Mouse (Mus musculus) left cerebral cortex, postnatal 14 days (tissue): ENCODE results near the gene Ttpal. TPM values are rescaled to one million over a fixed set of nuclear protein-coding genes. Genes with fewer than 3 reads are reported as not detected.

ENCODE experiments used
- DNase-seq, 2 experiments: peaks; one replicate each; pipeline ENCODE4 v3.0.0; 2021 to 2022; ENCODE audit warnings: low spot score in 2 of 2, mixed read lengths in 1 of 2
- intact Hi-C: fragments of 180-260 bp; cut with DNase I; formaldehyde crosslinking; loops from one replicate; pipeline ENCODE4 v1.15.1; 2025
- long read RNA-seq, 2 experiments: library from polyadenylated mRNA; stranded (forward); transcript quantifications; one replicate each; pipeline ENCODE4 v2.0.0; 2021
- total RNA-seq, 2 experiments: library from RNA; stranded (reverse); gene quantifications; 2 replicates each; pipeline ENCODE4 v1.2.3; 2021

Ttpal gene
- 10 to 100 TPM; 66.7 to 70.6 TPM for total RNA-seq
- long read RNA-seq, experiment 1, full-length matches to known transcripts, result 40 of 82 reads
- long read RNA-seq, experiment 1, partial matches to known transcripts, result 32 of 82 reads
- long read RNA-seq, experiment 1, other reads (novel, unspliced or antisense), result 10 of 82 reads
- long read RNA-seq, experiment 2, full-length matches to known transcripts, result 45 of 77 reads
- long read RNA-seq, experiment 2, partial matches to known transcripts, result 26 of 77 reads
- long read RNA-seq, experiment 2, other reads (novel, unspliced or antisense), result 6 of 77 reads

GRCm38 (mm10) chr2:163602101-163602971 is at the start of gene Ttpal:
Gene Ttpal, plus strand, starts transcription at chr2:163602314.
- intact Hi-C loops, result loop anchor here (2.0 kb wide), 1 partner anchor 116 kb away; no protein-coding TSS in a partner anchor
- DNase-seq, result peak; percentile 87 to 88

GRCm38 (mm10) chr2:163552518-163552929 is 49.6 kb upstream of the Ttpal start:
- intact Hi-C loops, result no loop called here
- DNase-seq, result no peak

DNA sequence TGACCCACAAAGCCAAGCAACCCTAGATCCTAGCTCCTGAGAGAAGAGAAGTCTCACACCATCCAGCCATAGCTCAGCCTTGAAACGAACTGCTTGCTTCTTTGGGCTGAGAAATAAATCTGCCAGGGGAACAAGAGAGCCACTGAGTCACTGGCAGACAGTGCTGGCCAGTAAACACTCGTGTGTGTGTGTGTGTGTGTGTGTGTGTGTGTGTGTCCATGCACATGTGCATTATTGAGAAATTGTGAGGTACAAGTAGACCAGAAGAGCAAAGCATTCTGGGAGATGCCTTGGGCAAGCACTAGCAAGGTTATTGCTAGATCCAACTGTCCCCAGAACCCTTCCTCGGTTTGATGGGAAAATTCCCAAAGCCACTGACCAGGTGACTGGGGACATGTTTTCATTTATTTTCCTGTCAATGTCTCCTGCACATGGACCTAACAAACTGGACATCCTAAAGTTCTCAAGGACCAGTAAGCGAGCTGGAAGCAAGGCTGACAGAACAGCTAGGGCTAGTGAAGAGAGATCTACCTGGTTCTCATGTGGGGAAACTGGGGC is 47.6 kb upstream of the Ttpal start:
- DNase-seq, result no peak
- intact Hi-C loops, result no loop called here

GRCm38 (mm10) chr2:163554996-163555395 is 47.1 kb upstream of the Ttpal start:
- no peak for DNase-seq
- intact Hi-C loops, result no loop called here

GRCm38 (mm10) chr2:163555417-163555816 is 46.7 kb upstream of the Ttpal start:
- DNase-seq, result no peak
- intact Hi-C loops, result no loop called here

- intact Hi-C loops, result no loop called here
- DNase-seq, result no peak
Observed at GRCm38 (mm10) chr2:163558548-163558947, 43.6 kb upstream of the Ttpal start.

DNA sequence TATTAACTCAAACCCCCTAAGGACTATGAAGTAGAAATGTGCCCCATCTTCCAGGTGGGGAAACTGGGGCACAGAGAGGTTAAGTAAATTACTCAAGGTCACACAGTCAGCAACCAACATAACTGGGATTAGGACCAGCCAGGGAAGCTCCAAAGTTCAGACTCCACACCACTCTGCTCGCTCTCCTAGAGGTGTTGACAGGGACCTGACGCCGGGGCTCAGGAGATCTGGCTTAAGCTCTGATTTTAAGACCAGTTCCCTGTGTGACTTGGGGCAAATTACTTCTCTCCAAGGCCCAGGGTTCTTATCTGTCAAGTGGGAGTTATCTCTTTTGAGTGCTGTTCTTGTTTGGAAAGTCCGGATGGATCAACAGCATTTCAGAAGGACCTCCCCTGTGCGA is 42.9 kb upstream of the Ttpal start:
- intact Hi-C loops, result no loop called here
- DNase-seq, result no peak

GRCm38 (mm10) chr2:163560247-163560646 is 41.9 kb upstream of the Ttpal start:
- intact Hi-C loops, result no loop called here
- no peak for DNase-seq

GRCm38 (mm10) chr2:163561258-163561948 is 40.7 kb upstream of the Ttpal start:
- intact Hi-C loops, result no loop called here
- no peak for DNase-seq

DNA sequence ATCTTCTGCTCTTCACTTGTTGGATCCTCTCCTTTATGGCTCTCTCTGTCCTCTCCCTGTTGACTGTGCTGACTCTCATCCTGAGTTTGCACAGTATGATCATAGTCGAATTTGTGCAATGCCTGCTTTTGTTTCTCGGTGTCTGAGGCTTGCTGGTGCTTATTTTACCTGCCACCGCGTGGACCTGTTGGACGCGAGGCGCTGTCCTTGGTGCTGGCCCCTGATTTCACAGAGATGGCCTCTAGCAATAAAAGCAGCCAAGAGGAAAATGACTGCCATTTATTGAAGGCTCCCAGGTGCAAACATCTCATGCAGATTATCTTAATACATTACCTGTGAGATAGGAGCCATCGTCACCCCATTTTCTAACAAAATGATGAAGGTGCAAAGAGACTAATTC is 37.5 kb upstream of the Ttpal start:
- intact Hi-C loops, result no loop called here

DNA sequence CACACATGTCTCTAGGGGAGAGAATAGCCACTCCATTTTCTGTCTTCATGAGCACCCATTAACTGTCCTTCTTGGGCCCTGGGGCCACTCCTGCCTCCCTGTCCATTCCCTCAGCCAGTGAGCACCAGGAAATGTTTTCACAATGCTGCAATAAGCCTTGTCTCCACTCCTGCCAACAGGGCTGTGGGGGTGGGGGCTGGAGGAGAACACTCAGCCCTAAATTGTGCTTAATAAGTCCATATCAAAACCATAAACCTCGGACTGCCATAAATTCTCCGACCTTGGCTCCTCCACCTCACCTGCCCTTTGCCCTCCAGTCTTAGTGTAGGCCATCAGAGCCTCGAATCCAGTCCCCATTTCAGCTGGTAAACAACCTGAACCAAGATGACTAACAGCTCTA is 27.8 kb upstream of the Ttpal start:
- intact Hi-C loops, result no loop called here
- DNase-seq, result no peak

More for the DNA sequence above, 37.5 kb upstream of the Ttpal start:
- DNase-seq, result no peak

DNA sequence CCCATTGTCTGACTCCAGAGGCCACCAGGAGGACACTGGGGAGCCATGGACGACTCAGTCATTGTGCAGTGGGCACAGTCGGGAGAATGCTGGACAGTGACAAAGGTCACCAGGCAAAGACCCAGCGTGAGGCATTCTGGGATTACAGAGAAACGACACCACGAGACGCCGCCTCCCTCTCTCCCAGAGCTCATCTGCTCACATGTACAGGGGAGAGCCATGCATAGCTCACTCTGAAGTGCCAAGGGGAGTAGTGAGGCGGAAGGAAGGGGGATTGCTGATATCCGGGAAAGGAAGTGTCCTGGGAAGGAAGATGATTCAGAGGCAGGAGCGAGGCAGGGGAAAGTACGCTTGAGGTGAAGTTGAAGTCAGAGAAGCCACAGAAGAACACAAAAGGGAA is 26.9 kb upstream of the Ttpal start:
- intact Hi-C loops, result no loop called here
- DNase-seq, result no peak

GRCm38 (mm10) chr2:163577986-163578385 is 24.1 kb upstream of the Ttpal start:
- intact Hi-C loops, result no loop called here
- no peak for DNase-seq

DNA sequence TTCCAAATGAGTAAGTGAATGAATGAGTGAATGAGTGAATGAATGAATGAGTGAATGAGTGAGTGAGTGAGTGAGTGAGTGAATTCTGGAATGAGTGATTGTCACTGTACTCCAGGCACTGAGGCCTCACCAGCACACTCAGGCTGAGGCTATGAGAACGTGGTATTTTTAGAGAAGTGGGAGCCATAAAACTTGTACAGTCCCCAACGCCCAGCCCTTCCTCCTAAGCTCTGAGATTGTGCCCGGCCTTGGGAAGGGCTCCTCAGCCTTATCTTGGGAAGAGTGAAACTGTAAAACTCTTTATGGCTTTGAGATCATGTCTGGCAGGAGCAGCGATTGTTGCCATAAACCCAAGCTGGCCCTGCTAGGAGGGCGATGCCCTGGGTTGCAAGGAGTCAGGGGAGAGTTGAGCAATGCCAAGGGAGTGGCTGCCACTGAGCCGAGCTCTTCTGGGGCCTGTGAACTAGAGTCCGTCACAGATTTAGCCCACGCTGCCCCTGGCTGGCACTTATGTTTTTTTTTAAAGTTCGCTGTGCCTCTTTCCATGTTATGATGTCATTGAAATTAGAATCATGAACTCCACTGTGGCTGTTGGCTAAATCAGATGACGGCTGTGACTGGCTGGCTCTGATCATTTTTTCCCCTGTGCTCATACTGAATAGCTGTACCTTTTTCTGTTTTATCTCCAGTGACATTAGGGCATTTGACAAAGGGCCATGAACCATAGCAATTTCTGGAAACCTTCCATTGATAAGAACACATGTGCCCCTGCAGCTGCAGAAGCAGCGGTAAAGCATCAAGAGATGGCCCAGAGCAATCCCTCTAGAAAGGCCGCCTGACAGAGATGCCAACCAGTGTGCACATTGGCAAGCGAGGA is 21.8 kb upstream of the Ttpal start:
- DNase-seq, result no peak
- intact Hi-C loops, result no loop called here

DNA sequence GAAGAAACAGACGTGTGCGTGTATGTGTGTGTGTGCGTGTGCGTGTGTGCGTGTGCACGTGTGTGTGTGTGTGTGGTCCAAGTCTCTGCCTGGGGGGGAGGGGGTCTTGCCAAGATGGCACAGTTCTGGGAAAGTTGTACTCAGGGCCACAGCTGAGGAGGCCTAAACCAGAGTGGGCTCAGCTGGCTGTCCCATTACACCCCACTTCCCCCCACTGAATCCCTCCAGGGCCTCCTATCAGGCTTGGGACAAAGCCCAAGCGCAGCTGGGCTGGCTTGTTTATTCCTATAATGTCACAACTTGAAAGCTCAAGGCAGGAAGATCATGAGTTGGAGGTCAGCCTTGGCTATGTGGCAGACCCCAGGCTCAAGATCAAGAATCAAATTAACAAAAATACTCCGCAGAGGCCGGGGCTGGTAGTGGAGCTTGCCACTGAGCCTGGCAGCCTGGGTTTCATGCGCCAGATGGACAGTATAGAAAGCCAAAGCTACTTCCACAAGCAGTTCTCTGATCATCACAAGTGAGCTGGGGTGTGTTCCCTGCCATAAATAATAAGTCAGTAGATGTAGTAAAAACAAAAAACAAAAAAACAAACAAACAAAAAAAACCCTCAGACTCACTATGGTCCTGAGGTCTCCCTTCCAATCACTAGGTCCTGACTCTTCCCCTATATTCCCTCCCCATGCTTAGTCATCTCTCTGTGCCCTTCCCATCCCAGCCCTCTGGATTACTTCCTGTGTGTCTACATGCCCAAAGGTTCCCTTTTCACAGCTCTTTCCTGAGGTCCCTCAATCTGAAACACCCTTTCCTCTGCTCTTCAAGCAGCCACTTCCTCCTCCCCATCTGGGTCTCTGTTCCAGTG is 18.7 kb upstream of the Ttpal start:
- intact Hi-C loops, result no loop called here
- DNase-seq, result no peak

- intact Hi-C loops, result no loop called here
- no peak for DNase-seq
Observed at GRCm38 (mm10) chr2:163584088-163584426, 18.1 kb upstream of the Ttpal start.

DNA sequence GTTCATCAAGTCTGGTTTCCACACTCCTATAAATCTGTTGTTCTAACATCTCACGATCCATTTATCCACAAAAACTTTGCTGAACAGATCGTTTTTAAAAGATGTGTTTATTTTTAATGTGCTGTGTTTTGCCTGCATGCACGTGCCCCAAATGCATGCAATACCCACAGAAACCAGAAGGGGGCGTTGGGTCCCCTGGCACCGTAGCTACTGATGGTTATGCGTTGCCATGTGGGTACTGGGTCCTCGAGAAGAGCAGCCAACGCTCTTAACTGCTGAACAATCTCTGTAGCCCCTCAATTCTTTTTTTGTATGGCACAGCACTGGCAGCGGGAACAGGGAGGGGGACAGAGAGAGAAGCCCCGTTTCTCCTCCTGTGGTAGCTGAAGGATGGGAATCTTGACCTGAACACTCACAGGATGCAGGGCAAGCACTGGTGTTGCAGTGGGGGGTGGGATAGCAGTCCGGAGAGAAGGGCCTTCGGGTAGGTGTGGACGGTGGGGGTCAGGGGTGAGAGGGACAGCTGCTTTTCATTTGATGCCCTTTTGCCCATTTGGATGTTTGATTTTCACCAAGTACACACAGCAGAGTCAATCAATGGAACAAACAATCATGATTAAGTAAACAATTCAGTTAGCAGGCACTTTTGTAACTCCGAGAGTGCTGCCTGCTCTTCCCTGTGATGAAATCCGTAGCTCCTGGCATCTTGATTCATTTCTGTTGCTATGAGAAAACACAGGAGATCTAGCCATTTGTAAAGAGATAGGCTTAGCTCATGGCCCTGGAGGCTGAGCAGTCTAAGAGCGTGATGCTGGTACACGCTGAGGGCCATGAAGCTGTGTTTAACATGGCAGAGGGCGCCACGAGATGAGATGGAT is 15.5 kb upstream of the Ttpal start:
- peak in 1 of 2 experiments; percentile 71 for DNase-seq
- intact Hi-C loops, result no loop called here
